Mouse (Mus musculus): ENCODE data around the gene Mrps5.

DNA sequence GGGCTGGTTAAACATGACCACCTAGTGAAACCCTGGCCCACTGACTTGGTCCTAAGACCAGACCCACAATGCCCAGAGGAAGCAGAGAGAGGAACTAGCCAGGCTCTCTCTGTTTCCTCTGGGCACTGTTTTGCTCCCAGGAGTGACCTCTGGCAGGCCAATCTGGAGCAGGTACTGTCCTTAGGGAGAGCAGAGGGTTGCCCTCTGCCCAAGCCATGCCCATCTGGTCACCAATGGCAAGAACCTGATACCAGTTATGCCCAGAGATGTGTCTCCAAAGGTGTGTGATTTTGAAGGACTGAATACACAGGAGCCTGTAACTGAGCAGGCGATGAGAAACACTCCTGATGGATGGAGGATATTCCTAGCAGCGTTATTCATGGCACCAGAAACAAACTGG lies 45.3 kb upstream of the Mrps5 start:
- TF ChIP-seq CTCF (IDR thresholded peaks at IDR 0.05; ENCODE audit: low read depth) (no peak), EP300 (IDR thresholded peaks at IDR 0.05; ENCODE audit: low read depth) (no peak)

Data from heart, postnatal 0 days (tissue).